Mouse (Mus musculus) thymus, adult 2 months (tissue): ENCODE data around the gene Nup85. TPM values are rescaled to one million over a fixed set of nuclear protein-coding genes. Genes with fewer than 3 reads are reported as not detected.

ENCODE experiments used
- DNase-seq: peaks from one replicate; pipeline ENCODE4 v3.0.0; 2021
- H3K27ac ChIP-seq: fragments of 200-500 bp; 2 replicates; pipeline ENCODE4 v1.5.1; 2012; ENCODE audit warnings: low read length, control low read depth; ENCODE audit not compliant: control insufficient read depth, insufficient read depth
- H3K27me3 ChIP-seq: fragments of 200-500 bp; 2 replicates; pipeline ENCODE4 v1.6.1; 2012; ENCODE audit warnings: mild to moderate bottlenecking, low read length, moderate library complexity, mixed read lengths; ENCODE audit not compliant: control insufficient read depth, insufficient read depth
- H3K36me3 ChIP-seq: fragments of 200-500 bp; 2 replicates; pipeline ENCODE4 v1.6.1; 2012; ENCODE audit warnings: mild to moderate bottlenecking, low read length, moderate library complexity; ENCODE audit not compliant: control insufficient read depth, insufficient read depth
- H3K4me1 ChIP-seq: fragments of 200-500 bp; replicated peaks from 2 replicates; pipeline ENCODE4 v1.6.1; 2012; ENCODE audit warnings: low read length; ENCODE audit not compliant: control insufficient read depth, insufficient read depth
- H3K4me3 ChIP-seq: fragments of 200-500 bp; 2 replicates; pipeline ENCODE4 v1.5.1; 2012; ENCODE audit warnings: mild to moderate bottlenecking, low read length, control low read depth, moderate library complexity; ENCODE audit not compliant: control insufficient read depth, insufficient read depth
- CTCF ChIP-seq: fragments of 200-500 bp; IDR thresholded peaks from 2 replicates; pipeline ENCODE4 v1.5.1; 2012; ENCODE audit warnings: mild to moderate bottlenecking, control low read depth, low read length, moderate library complexity, borderline replicate concordance; ENCODE audit not compliant: control insufficient read depth, poor library complexity, insufficient read depth; ENCODE audit errors: extremely low read depth
- POLR2A ChIP-seq: fragments of 200-500 bp; IDR thresholded peaks from 2 replicates; pipeline ENCODE4 v1.6.1; 2012; ENCODE audit warnings: mild to moderate bottlenecking, low read length, control low read depth, moderate library complexity; ENCODE audit not compliant: control insufficient read depth, poor library complexity, insufficient read depth; ENCODE audit errors: extremely low read depth
- WGBS: fragments of 180-500 bp; shearing (Covaris S2); methylation state at CpG from one replicate; pipeline ENCODE4 v1.1.7; 2018; 5-methylcytosine and 5-hydroxymethylcytosine counted together
- polyA plus RNA-seq: library from polyadenylated mRNA; depleted of rRNA; stranded (reverse); fragments of >200 nt; gene quantifications from 2 replicates; pipeline ENCODE4 v1.2.3, GENCODE M21; 2012

Nup85 gene
- polyA plus RNA-seq, 1 experiment: 136 TPM

GRCm38 (mm10) chr11:115563406-115563805, 828 bp upstream of the Nup85 start:
- no peaks in the 10 kb centered on the region for H3K27me3 ChIP-seq
- H3K4me3 ChIP-seq: no peak overlapping the region
- no peak for DNase-seq
- 0 out of 2 replicates have a peak, but pooled peaks cover 2% of the 10 kb centered on the region for H3K4me1 ChIP-seq
- no peak for TF ChIP-seq POLR2A
- TF ChIP-seq CTCF: no peak
- 42% methylated on average over 4 of the region's 4 CpGs for WGBS
- H3K27ac ChIP-seq: no peak overlapping the region
- H3K36me3 ChIP-seq: peaks cover 13% of the 10 kb centered on the region

GRCm38 (mm10) chr11:115564961-115565360, 727 bp downstream of the Nup85 start:
- no peaks in the 10 kb centered on the region for H3K27me3 ChIP-seq
- H3K4me1 ChIP-seq: 0 out of 2 replicates have a peak, but pooled peaks cover 2% of the 10 kb centered on the region
- DNase-seq: no peak
- H3K4me3 ChIP-seq: no peak overlapping the region
- WGBS: 13% methylated on average over 7 of the region's 7 CpGs
- TF ChIP-seq CTCF: no peak
- TF ChIP-seq POLR2A: no peak
- peaks cover 25% of the 10 kb centered on the region for H3K36me3 ChIP-seq
- no peak overlapping the region for H3K27ac ChIP-seq

GRCm38 (mm10) chr11:115579080-115579479, 14.8 kb downstream of the Nup85 start:
- H3K27ac ChIP-seq: peak overlapping the region; percentile 22; the same call in 1 of the 2 replicates
- TF ChIP-seq CTCF (no peak), POLR2A (no peak)
- no peak overlapping the region for H3K4me3 ChIP-seq
- no peaks in the 10 kb centered on the region for H3K27me3 ChIP-seq
- H3K4me1 ChIP-seq: no peaks in the 10 kb centered on the region
- peaks cover 40% of the 10 kb centered on the region for H3K36me3 ChIP-seq
- DNase-seq: no peak

GRCm38 (mm10) chr11:115582913-115583606, 18.8 kb downstream of the Nup85 start:
- 93% methylated on average over 10 of the region's 10 CpGs for WGBS
- Histone ChIP-seq H3K27me3 (no peaks in the 10 kb centered on the region), H3K4me1 (no peaks in the 10 kb centered on the region), H3K4me3 (no peak overlapping the region), H3K36me3 (peaks cover 76% of the 10 kb centered on the region), H3K27ac (no peak overlapping the region)
- TF ChIP-seq POLR2A: no peak
- no peak for TF ChIP-seq CTCF
- no peak for DNase-seq

GRCm38 (mm10) chr11:115584376-115585073, 20.3 kb downstream of the Nup85 start:
- H3K36me3 ChIP-seq: peaks cover 86% of the 10 kb centered on the region

GRCm38 (mm10) chr11:115585573-115586100, 21.4 kb downstream of the Nup85 start:
- Histone ChIP-seq H3K36me3 (peaks cover 92% of the 10 kb centered on the region), H3K4me3 (no peak overlapping the region), H3K27ac (no peak overlapping the region), H3K27me3 (no peaks in the 10 kb centered on the region), H3K4me1 (no peaks in the 10 kb centered on the region)
- 94% methylated on average over 7 of the region's 7 CpGs for WGBS
- DNase-seq: no peak
- TF ChIP-seq CTCF: no peak
- TF ChIP-seq POLR2A: no peak

More at GRCm38 (mm10) chr11:115584376-115585073, 20.3 kb downstream of the Nup85 start:
- no peak for TF ChIP-seq CTCF
- no peak for TF ChIP-seq POLR2A
- Histone ChIP-seq H3K4me3 (no peak overlapping the region), H3K27ac (no peak overlapping the region), H3K27me3 (no peaks in the 10 kb centered on the region), H3K4me1 (no peaks in the 10 kb centered on the region)
- 95% methylated on average over 10 of the region's 10 CpGs for WGBS
- no peak for DNase-seq

- Histone ChIP-seq H3K4me3 (no peak overlapping the region), H3K4me1 (no peaks in the 10 kb centered on the region), H3K36me3 (peaks cover 96% of the 10 kb centered on the region), H3K27ac (no peak overlapping the region), H3K27me3 (no peaks in the 10 kb centered on the region)
- no peak for DNase-seq
- TF ChIP-seq CTCF (no peak), POLR2A (no peak)
- WGBS: 98% methylated on average over 9 of the region's 9 CpGs
Measured at GRCm38 (mm10) chr11:115586403-115586802, 22.2 kb downstream of the Nup85 start.
